Mouse (Mus musculus) skeletal muscle tissue, adult 2 months (tissue): ENCODE measurements around the gene Ehd4.

Source experiments
- DNase-seq: peaks from one replicate; pipeline ENCODE4 v3.0.0-alpha.2; 2012; ENCODE audit warnings: low read depth, low spot score

Gene Ehd4

DNA sequence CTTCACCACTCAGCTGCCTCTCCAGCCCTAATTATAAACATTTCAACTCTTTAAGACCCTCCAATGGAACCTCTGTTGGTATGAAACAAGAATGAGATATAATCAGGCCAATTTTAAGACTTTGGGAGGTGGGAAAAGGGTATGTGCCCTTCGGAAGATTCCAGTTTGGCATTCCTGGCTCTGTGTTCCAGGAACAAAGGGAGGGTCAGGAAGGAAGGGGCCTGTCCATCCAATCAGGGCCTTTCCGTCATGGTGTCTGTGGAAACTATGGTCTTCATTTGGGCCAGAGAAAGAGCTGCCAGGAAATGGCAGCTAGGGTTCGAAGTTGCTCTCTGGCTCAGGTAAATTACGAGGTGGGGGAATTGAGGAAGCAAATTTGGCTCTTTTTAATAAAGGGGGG lies 46.3 kb downstream of the Ehd4 start:
- DNase-seq = no peak

- no peak for DNase-seq
Measured at GRCm38 (mm10) chr2:120107446-120107845, 47.0 kb downstream of the Ehd4 start.

GRCm38 (mm10) chr2:120106397-120106973 lies 47.9 kb downstream of the Ehd4 start:
- DNase-seq = no peak

DNA sequence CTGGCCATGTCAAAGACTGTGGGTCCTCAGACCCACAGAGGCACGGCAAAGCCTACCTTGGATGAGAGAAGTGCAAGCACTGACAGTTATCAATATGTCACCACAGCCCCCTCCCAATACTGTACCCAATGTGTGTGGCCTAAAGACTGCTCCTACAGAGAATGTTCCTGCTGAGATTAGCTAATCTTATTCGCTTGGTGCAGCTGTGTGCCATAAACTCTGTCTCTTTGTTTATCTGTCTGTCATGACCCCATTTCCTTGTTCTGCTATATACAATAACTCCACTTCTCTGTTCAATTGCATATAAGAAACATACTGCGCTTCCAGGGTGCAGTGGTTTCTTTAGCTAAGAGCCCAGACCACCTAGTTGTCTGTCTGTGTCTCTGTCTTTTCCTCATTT lies 48.5 kb downstream of the Ehd4 start:
- no peak for DNase-seq

- DNase-seq = peak; percentile 86
Measured at GRCm38 (mm10) chr2:120102881-120103280, 51.5 kb downstream of the Ehd4 start.

- no peak for DNase-seq
Measured at GRCm38 (mm10) chr2:120102450-120102849, 52.0 kb downstream of the Ehd4 start.

- peak; percentile 47 for DNase-seq
Measured at GRCm38 (mm10) chr2:120101961-120102360, 52.4 kb downstream of the Ehd4 start.

DNA sequence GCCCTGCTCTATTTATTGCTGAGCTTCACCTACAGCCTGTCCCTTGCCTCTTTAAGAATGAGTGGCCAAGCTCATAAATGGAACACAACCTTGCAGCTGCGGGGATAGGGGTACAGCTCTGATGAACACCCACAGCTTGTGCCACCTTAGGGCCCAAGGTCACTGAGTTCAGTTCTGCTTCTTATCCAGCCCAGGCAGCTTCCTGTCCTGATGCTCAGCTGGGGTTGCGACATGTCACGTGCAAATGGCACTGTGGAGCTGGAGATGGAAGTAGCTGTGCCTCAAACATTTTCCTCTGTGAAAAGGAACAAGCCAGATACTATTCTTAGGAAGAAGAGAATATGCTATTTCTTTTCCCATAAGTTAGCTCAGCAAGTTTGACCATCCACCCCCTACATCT lies 54.5 kb downstream of the Ehd4 start:
- DNase-seq = peak; percentile 55

DNA sequence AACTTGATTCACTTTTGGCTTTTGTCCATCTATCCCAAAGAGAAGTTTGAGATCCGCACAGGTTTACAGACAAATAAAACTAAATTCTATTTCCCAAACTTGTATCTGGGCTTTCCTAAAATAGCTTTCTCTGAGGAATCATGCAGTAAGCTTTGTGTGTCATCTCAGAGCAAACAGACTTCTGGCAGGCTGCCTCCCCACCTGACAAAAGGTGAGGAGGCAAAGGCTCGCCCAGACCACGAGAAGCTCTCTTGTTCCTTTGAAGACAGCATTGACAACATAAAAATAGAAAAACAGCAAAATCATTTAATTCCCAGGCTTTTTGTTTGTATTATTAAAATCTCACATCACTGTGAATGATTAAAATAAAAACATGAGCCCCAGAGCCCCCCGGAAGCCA lies 55.1 kb downstream of the Ehd4 start:
- no peak for DNase-seq

- peak; percentile 67 for DNase-seq
Measured at GRCm38 (mm10) chr2:120098781-120099202, 55.6 kb downstream of the Ehd4 start.

DNA sequence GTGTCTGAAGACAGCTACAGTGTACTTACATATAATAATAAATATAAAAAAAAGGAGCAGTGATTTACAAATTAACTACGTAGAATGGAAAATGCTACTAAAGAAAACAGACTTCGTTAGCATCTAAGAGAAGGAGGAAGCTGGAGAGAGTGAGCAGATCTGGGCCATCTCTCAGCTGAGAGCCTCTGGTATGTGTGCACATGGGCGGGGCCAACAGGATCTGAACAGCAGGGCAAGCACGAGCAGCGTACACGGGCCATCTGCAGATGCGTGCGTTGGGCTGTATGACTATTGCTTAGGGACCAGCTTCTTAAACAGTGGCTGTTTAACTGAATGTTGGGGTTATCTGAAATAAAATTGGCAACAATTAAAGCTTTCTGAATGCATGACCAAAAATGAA lies 56.5 kb downstream of the Ehd4 start:
- DNase-seq = peak; percentile 44

DNA sequence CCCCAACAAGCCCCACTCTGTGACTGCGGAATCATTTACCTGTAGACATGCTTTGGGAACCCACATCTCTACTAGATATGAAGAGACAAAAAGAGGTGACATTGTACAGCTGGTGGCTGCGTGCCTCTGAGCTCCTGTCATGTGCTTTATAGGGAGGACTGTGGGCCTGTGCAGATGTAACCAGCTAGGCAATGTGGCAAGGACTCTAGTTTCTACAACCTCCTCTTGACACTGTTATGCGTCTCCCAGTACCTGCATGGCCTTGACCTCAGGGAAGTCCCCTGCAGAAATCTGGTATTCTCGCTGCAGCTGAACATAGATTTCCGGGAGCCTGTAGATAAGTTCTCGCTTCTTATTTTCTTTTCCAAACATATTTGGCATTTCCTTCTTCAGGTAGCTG lies 57.7 kb downstream of the Ehd4 start:
- DNase-seq = no peak

GRCm38 (mm10) chr2:120096191-120096590 lies 58.2 kb downstream of the Ehd4 start:
- no peak for DNase-seq

DNA sequence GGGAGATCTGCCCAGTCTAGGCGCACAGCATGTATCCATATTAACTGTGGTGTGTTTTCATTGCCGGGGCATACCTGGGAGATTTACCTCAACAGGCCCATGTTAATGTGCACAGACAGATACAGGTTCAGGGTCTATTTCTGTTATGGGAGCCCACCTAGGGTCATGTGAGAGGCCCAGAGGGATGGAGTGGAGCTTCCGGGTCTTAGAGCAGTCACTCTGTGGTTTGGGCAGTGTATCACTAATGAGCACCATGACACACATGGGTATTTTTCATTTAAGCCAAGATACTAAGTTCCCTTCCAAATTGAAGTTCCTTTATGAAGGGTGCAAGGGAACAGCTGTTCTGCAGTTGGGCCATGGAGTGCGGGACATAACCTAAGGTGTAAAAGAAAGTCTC lies 59.2 kb downstream of the Ehd4 start:
- no peak for DNase-seq

- peak; percentile 51 for DNase-seq
Measured at GRCm38 (mm10) chr2:120093671-120094430, 60.6 kb downstream of the Ehd4 start.

- no peak for DNase-seq
Measured at GRCm38 (mm10) chr2:120090979-120091378, 63.4 kb downstream of the Ehd4 start.

DNA sequence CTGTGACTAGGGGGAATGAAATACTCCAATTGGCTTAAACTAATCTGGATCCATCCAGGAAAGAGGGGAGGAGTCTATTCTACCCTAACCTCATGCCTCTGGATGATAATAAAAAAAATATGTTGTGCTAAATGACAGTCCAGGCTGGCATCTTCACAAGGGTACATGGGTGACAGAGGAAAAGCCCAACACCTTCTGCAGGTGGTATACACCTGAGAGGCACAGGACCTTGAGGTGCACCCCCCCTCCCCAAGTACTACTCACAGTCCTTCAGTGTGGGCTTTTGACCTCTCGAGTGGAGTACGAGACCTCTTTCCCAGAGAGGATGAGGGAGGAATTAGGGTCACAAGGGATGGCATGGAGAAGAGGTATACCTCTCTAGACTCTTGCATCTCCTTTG lies 66.5 kb downstream of the Ehd4 start:
- DNase-seq = no peak

DNA sequence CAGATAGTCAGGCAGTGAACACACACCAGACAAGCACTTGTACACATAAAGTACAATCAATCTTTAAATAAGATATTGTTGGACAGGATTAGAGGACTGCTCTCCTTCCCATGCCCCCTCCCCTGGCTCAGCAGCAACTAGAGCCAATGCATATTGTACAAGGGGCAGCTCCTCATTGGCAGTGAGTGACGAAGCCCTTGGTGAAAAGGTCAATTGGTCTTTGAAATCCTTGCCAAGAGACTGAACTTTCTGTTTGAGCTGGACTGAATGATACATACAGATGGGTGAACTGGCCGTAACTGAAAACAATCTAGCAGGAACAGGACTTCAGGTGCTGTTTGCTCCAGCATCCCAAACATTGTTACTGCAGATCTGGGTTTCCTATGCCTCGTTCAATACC lies 67.0 kb downstream of the Ehd4 start:
- no peak for DNase-seq

- DNase-seq = no peak
Measured at GRCm38 (mm10) chr2:120086038-120086437, 68.4 kb downstream of the Ehd4 start.

DNA sequence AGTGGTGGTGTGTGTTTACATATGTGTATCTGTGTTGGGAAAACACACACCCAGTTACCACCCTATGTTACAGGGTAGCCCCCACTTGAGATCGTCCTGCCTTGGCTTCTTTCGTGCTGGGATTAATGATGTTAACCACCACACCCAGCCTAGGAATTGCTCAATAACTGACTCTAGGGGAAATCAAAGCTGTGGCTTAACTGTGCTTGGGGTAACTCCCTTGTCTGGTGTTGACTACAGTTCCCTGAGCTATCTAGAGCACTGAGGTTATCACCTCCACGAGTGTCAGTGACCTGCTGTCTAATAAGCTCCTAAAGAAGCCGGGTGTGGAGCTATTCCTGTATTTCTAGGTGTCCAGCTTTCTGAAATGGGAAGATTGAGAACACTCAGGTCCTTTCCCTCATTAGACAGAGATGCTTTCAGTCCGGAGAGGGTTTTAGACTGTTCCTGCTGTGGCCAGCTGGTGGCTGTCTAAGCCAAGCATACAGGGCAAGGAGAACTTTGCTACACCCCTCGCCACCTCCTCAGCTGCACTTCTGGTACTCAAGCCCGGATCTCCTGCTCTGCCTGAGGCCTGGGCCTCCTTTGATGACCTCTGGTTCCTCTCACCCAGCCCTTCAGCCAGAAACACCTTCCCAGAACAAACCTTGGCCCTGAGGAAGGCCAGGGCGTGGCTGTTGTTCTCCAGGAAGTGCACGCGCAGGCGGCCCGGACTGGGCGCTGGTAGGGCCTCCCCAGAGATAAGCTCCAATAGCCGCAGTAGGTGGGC lies 69.6 kb downstream of the Ehd4 start:
- peak; percentile 54 for DNase-seq

DNA sequence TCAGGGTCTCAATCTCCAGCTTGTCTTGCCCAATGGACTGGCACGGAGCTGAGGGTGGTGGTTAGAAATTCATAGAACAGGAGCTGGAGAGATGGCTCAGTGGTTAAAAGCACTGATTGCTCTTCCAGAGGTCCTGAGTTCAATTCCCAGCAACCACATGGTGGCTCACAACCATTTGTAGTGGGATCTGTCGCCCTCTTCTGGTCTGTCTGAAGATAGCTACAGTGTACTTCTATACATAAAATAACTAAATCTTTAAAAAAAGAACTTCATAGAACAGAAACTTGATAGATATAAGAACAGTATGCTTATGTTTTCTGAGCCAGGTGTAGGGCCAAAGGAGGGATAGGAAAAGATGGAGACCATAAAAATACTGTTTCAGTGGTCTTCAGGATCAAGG lies 72.0 kb downstream of the Ehd4 start:
- no peak for DNase-seq

DNA sequence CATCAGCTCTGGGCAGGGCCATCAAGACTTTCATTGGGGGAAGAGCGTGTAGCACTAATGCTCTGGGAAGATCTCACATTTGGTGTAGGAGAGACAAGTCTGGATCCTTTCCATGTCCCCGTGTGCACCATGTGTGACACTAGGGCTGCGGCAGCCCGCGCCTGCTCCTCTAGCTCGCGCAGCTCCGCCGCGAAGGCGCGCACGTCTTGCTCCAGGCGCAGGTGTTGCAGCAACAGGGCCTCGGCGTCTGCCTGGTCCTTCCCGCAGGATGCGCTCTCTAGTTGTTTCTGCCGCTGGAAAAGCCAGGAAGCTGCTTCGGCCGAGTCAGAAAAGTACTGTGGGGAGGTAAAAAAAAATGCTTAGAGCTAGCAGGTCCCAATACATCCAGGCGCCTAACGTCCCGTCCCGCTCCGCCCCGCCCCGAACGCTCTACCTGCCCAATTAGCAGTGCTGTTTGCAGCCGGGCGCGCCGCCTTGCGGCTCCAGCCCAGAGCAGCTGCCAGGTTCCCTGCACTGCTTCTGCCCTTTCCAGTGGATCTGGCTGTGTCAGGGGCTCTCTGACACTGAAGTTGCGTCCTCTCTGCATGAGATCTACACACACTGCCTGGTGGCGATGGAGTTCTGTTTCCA lies 78.2 kb downstream of the Ehd4 start:
- peak; percentile 35 for DNase-seq
